Mouse (Mus musculus) megakaryocyte, embryonic 14.5 days (primary cell): Measurements from ENCODE around the gene March11. TPM values are rescaled to one million over a fixed set of nuclear protein-coding genes. Genes with fewer than 3 reads are reported as not detected.

Experiments
- H3K27me3 ChIP-seq: replicated peaks from 2 replicates; pipeline ENCODE3; 2012; ENCODE audit warnings: inconsistent platforms
- H3K36me3 ChIP-seq: replicated peaks from 2 replicates; pipeline ENCODE3; 2012; ENCODE audit warnings: low read length, inconsistent platforms, mixed read lengths
- H3K4me1 ChIP-seq: 2 replicates; pipeline ENCODE4 v1.6.1; 2012; ENCODE audit warnings: inconsistent platforms
- H3K4me3 ChIP-seq: replicated peaks from 2 replicates; pipeline ENCODE3; 2012; ENCODE audit warnings: moderate library complexity, mild to moderate bottlenecking, inconsistent platforms
- H3K9me3 ChIP-seq: 2 replicates; pipeline ENCODE4 v1.6.1; 2012; ENCODE audit warnings: inconsistent platforms
- FLI1 ChIP-seq: IDR thresholded peaks from 2 replicates; pipeline ENCODE4 v1.6.1; 2012; ENCODE audit warnings: low read length, inconsistent platforms, mixed read lengths
- GATA1 ChIP-seq: IDR thresholded peaks from 3 replicates; pipeline ENCODE4 v1.6.1; 2012; ENCODE audit warnings: mixed read lengths, low read length, inconsistent platforms, borderline replicate concordance
- polyA plus RNA-seq: library from polyadenylated mRNA; stranded (reverse); fragments of >175 nt; gene quantifications from 2 replicates; pipeline ENCODE4 v1.2.3, GENCODE M21; 2012; ENCODE audit warnings: low replicate concordance; ENCODE audit not compliant: insufficient read depth

The March11 gene
- polyA plus RNA-seq, 1 experiment: not detected

- no peaks in the 10 kb centered on the region for H3K27me3 ChIP-seq
- H3K4me1 ChIP-seq: no peaks in the 10 kb centered on the region
- no peaks in the 10 kb centered on the region for H3K36me3 ChIP-seq
- no peak overlapping the region for H3K4me3 ChIP-seq
- no peak for TF ChIP-seq FLI1
- H3K9me3 ChIP-seq: peaks cover 9% of the 10 kb centered on the region; the same call in 1 of the 2 replicates
Observed at GRCm38 (mm10) chr15:26366511-26366910, 57.7 kb downstream of the March11 start.

DNA sequence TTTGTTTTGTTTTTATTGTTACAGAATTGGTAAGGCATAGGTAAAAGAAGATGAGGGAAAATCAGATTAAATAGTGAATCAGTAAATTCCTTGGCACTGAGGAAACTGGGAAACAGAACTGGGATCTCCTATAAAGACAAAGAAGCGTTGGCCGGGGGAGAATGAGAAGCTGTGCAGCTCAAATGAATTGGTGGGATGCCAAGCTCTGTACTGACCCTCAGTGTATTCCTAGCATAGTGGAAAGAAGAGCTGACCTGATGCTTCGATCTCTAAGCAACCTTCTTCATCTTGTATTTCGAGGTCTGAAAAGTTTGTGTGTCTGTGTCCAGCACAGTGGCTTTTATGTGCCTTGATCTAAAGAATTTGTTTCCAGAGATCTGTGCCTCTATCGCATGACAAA lies 64.9 kb downstream of the March11 start:
- peaks cover 9% of the 10 kb centered on the region; the same call in 1 of the 2 replicates for H3K9me3 ChIP-seq
- H3K4me3 ChIP-seq: no peak overlapping the region
- no peaks in the 10 kb centered on the region for H3K36me3 ChIP-seq
- TF ChIP-seq FLI1: no peak
- no peak for TF ChIP-seq GATA1
- no peaks in the 10 kb centered on the region for H3K4me1 ChIP-seq
- no peaks in the 10 kb centered on the region for H3K27me3 ChIP-seq

DNA sequence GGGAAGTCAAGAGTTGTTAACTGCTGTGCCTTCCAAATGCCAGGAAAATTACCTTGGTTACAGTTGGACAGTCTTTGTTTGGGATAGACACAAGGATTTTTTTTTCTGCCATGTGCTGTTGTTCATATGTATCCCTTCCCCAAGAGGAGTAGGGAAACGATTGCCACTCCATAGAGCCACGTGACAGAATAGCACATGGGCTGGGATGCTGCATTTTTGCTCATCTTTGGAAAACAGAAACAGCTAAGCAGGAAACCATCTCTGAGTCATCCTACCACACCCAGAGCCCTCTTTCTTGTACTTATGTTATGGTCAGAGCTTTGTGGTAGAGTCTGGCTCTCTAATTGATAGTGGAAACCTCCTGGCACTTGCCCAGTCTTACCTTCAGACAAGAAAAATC lies 65.4 kb downstream of the March11 start:
- Histone ChIP-seq H3K9me3 (peaks cover 9% of the 10 kb centered on the region; the same call in 1 of the 2 replicates), H3K4me3 (no peak overlapping the region), H3K27me3 (no peaks in the 10 kb centered on the region), H3K36me3 (no peaks in the 10 kb centered on the region), H3K4me1 (no peaks in the 10 kb centered on the region)
- TF ChIP-seq GATA1: no peak
- TF ChIP-seq FLI1: no peak

DNA sequence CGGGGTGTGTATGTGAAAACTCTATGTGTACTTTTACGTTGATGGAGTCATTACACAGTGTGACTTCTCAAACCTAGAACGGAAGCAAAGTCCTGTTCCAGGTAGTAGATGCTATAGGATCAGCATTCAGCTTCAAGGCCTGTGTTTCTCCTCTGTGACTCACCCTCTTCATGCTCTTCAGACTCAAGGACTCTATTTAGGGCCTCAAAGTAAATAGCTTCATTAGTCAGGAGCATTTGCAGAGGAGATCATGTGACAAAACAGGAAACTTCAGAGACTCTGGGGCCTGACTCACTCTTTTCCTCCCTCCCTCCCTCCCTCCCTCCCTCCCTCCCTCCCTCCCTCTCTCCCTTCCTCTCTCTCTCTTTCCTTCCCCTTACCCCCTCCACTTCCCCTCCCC lies 66.1 kb downstream of the March11 start:
- TF ChIP-seq GATA1 (no peak), FLI1 (no peak)
- Histone ChIP-seq H3K36me3 (no peaks in the 10 kb centered on the region), H3K4me3 (no peak overlapping the region), H3K4me1 (no peaks in the 10 kb centered on the region), H3K9me3 (peaks cover 4% of the 10 kb centered on the region; the same call in 1 of the 2 replicates), H3K27me3 (no peaks in the 10 kb centered on the region)

GRCm38 (mm10) chr15:26377355-26377754 lies 68.5 kb downstream of the March11 start:
- Histone ChIP-seq H3K4me3 (no peak overlapping the region), H3K27me3 (no peaks in the 10 kb centered on the region), H3K4me1 (no peaks in the 10 kb centered on the region), H3K9me3 (no peaks in the 10 kb centered on the region), H3K36me3 (no peaks in the 10 kb centered on the region)
- TF ChIP-seq GATA1: no peak
- no peak for TF ChIP-seq FLI1

DNA sequence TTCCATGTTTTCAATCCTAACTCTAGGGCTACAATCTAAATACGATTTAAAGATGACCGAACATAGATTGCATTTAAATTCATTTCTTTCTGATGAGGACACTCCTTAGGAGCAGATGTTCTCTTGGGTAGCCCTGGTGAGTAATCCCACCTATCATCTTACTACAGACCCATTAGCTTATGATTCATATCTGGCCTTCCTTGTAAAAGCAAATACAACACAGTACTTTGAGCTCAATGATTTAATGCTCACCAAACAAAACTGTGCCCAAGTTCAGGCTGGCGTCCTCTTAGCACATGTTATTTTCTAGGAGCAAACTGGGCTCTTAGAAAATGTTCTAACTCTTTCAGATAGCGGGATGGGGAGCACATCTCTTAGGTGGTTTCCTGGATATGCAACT lies 70.0 kb downstream of the March11 start:
- Histone ChIP-seq H3K9me3 (no peaks in the 10 kb centered on the region), H3K36me3 (no peaks in the 10 kb centered on the region), H3K4me3 (no peak overlapping the region), H3K27me3 (no peaks in the 10 kb centered on the region), H3K4me1 (no peaks in the 10 kb centered on the region)
- TF ChIP-seq GATA1: no peak
- no peak for TF ChIP-seq FLI1

DNA sequence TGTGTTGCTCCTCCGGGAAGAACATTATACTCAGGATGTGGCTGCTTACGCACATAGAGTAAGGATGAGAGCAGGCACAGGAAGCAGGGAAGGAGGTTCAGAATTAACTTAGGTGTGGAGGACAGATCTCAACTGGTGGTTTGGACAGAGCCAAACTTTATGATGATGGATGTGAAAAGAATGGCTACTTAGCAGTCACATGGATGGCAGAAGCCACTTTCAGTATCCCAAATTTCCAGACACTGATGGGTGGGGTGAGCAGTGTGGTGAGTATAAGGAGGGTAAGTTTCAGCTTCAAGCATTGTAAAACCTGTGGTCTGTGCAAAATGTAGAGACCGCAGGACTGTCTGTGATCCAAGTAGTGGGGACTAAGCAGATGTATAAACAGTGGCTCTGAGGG lies 71.0 kb downstream of the March11 start:
- Histone ChIP-seq H3K4me3 (no peak overlapping the region), H3K9me3 (no peaks in the 10 kb centered on the region), H3K36me3 (no peaks in the 10 kb centered on the region), H3K27me3 (no peaks in the 10 kb centered on the region), H3K4me1 (no peaks in the 10 kb centered on the region)
- TF ChIP-seq GATA1 (no peak), FLI1 (no peak)

GRCm38 (mm10) chr15:26380844-26381243 lies 72.0 kb downstream of the March11 start:
- no peak for TF ChIP-seq FLI1
- no peak for TF ChIP-seq GATA1
- Histone ChIP-seq H3K36me3 (no peaks in the 10 kb centered on the region), H3K9me3 (no peaks in the 10 kb centered on the region), H3K4me1 (no peaks in the 10 kb centered on the region), H3K4me3 (no peak overlapping the region), H3K27me3 (no peaks in the 10 kb centered on the region)

GRCm38 (mm10) chr15:26390001-26390400 lies 81.2 kb downstream of the March11 start:
- Histone ChIP-seq H3K36me3 (no peaks in the 10 kb centered on the region), H3K9me3 (no peaks in the 10 kb centered on the region), H3K4me1 (no peaks in the 10 kb centered on the region), H3K4me3 (no peak overlapping the region), H3K27me3 (no peaks in the 10 kb centered on the region)
- TF ChIP-seq GATA1 (no peak), FLI1 (no peak)

DNA sequence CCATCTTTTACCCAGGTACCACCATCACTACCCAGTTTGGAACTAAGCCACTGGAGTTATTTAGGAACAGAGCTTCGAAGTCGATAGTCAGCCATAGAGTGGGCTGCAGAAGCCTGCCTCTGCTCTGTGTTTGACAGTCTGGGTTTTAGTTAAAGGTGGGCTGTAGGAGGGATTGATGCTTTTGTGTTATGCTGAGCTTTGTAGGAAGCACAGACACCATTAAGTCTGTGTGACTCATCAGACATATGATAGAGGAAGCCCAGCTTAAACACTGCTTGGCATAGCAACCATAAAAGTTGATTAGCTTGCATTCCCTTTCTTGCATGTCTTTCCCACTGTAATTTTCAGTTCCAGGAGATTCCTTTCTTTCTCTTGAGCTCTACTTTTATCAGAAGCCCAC lies 87.7 kb downstream of the March11 start:
- Histone ChIP-seq H3K27me3 (no peaks in the 10 kb centered on the region), H3K36me3 (no peaks in the 10 kb centered on the region), H3K4me3 (no peak overlapping the region), H3K4me1 (no peaks in the 10 kb centered on the region), H3K9me3 (no peaks in the 10 kb centered on the region)
- TF ChIP-seq FLI1: no peak

DNA sequence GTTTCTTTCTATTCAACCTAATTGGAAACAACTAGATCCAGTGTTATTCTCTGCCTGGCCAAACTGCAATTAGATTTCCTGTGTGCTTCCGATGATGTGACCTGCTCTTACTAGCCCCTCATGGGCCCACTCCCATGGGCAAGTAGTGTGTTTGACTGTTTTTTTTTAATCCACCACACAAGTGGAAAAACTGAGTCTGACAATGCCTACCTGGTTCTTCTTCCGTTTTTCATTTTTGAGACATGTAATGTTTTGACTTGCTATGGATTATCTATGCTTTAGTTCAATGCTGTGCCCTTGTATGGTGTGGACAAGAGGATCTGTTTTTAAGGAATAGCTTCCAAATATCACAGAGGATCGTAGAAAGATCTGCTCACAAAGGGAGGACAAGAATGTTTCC lies 116.4 kb downstream of the March11 start:
- Histone ChIP-seq H3K4me1 (no peaks in the 10 kb centered on the region), H3K27me3 (no peaks in the 10 kb centered on the region), H3K9me3 (no peaks in the 10 kb centered on the region), H3K36me3 (no peaks in the 10 kb centered on the region), H3K4me3 (no peak overlapping the region)
- no peak for TF ChIP-seq FLI1
- TF ChIP-seq GATA1: no peak

- Histone ChIP-seq H3K27me3 (no peaks in the 10 kb centered on the region), H3K4me3 (no peak overlapping the region), H3K4me1 (no peaks in the 10 kb centered on the region), H3K36me3 (no peaks in the 10 kb centered on the region), H3K9me3 (no peaks in the 10 kb centered on the region)
- TF ChIP-seq FLI1: no peak
- TF ChIP-seq GATA1: no peak
Observed at GRCm38 (mm10) chr15:26426231-26426630, 117.4 kb downstream of the March11 start.
